Mouse (Mus musculus): ENCODE measurements around the gene Cacna2d3. TPM values are rescaled to one million over a fixed set of nuclear protein-coding genes. Genes with fewer than 3 reads are reported as not detected.

Cacna2d3 gene
- polyA plus RNA-seq, 1 experiment from 2014 or later, result 0.88 TPM

DNA sequence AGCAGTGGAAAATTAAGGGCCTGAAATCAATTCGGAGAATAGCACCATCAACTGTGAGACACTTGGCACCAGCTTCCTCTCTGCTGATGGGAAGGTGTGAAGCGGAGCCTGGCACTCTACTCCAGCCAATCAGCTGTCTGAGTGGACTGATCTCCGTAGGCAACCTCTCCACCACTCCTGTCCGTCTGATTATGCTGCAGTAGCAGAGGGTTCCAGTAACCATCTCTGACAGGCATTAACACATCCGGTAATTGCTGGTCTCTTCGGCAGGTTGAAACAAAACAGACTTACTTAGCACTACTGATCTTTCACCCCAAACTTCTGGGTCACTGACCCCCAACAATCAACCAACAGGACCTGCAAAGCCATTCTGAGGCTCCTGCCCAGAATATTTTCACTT lies 112.9 kb downstream of the Cacna2d3 start:
- no peaks in the 10 kb centered on the region for H3K36me3 ChIP-seq (replicated peaks)
- H3K27me3 ChIP-seq (ENCODE audit: poor library complexity, severe bottlenecking), result no peaks in the 10 kb centered on the region
- H3K27ac ChIP-seq, result no peak overlapping the region
- WGBS, result 56% methylated on average over 6 of the region's 6 CpGs
- H3K4me3 ChIP-seq, result no peak overlapping the region
- no peak for DNase-seq (ENCODE audit: extremely low spot score, low spot score)
- H3K9me3 ChIP-seq, result no peaks in the 10 kb centered on the region
- H3K4me1 ChIP-seq, result peaks cover 10% of the 10 kb centered on the region; the same call in 1 of the 2 replicates

GRCm38 (mm10) chr14:29599428-29599827 lies 122.2 kb downstream of the Cacna2d3 start:
- Histone ChIP-seq H3K27ac (no peak overlapping the region), H3K27me3 (ENCODE audit: poor library complexity, severe bottlenecking) (no peaks in the 10 kb centered on the region), H3K4me1 (peaks cover 5% of the 10 kb centered on the region; the same call in 1 of the 2 replicates), H3K9me3 (peaks cover 11% of the 10 kb centered on the region; the same call in 1 of the 2 replicates), H3K36me3 (replicated peaks) (no peaks in the 10 kb centered on the region), H3K4me3 (no peak overlapping the region)
- no peak for DNase-seq (ENCODE audit: extremely low spot score, low spot score)
- 69% methylated on average over 8 of the region's 8 CpGs for WGBS

GRCm38 (mm10) chr14:29592896-29593295 lies 128.8 kb downstream of the Cacna2d3 start:
- H3K27ac ChIP-seq, result no peak overlapping the region
- no peaks in the 10 kb centered on the region for H3K4me1 ChIP-seq
- DNase-seq (ENCODE audit: extremely low spot score, low spot score), result no peak
- no peaks in the 10 kb centered on the region for H3K27me3 ChIP-seq (ENCODE audit: poor library complexity, severe bottlenecking)
- no peak overlapping the region for H3K4me3 ChIP-seq
- peaks cover 5% of the 10 kb centered on the region; the same call in 1 of the 2 replicates for H3K9me3 ChIP-seq
- no peaks in the 10 kb centered on the region for H3K36me3 ChIP-seq (replicated peaks)
- WGBS, result 95% methylated on average over 4 of the region's 4 CpGs

DNA sequence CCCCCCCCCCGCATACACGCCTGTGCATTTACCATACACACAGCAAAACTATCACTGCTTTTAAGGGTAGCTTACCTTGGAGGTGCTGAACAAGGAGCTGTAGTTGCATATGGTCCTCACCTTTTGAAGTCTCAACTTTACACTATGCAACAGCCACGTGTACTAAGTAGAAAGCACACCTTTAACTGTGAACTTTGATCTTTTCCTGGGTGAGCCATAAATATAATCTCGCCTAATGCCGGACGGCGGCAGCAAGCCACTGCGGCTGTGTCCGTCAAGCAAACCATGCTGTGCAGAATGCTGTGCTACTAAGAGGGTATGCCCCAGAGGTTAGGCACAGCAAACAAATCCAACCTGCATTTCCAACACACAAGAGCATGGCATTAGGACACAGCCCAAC lies 132.0 kb downstream of the Cacna2d3 start:
- no peak overlapping the region for H3K27ac ChIP-seq
- no peaks in the 10 kb centered on the region for H3K9me3 ChIP-seq
- H3K27me3 ChIP-seq (ENCODE audit: poor library complexity, severe bottlenecking), result no peaks in the 10 kb centered on the region
- DNase-seq (ENCODE audit: extremely low spot score, low spot score), result no peak
- no peak overlapping the region for H3K4me3 ChIP-seq
- H3K36me3 ChIP-seq (replicated peaks), result no peaks in the 10 kb centered on the region
- WGBS, result 90% methylated on average over 9 of the region's 9 CpGs
- H3K4me1 ChIP-seq, result no peaks in the 10 kb centered on the region

DNA sequence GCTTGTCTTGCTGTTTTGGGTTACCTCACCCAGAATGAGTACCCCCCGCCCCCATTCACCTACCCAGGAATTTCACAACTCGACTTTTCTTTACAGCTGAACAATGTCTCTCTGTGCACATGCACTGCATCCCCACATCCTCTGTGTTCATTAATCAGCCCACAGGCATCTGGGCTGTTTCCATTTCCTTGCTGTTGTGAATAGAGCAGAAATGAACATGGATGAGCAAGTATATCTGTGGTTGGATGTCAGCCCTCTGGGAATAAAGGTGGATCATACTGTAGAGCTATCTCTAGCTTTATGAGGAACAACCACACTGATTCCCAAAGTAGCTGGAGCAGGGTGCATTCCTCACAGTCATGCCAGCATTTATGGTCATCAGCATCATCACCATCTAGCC lies 139.7 kb downstream of the Cacna2d3 start:
- H3K4me1 ChIP-seq, result no peaks in the 10 kb centered on the region
- no peaks in the 10 kb centered on the region for H3K36me3 ChIP-seq (replicated peaks)
- 77% methylated on average over 2 of the region's 2 CpGs for WGBS
- no peaks in the 10 kb centered on the region for H3K9me3 ChIP-seq
- H3K27me3 ChIP-seq (ENCODE audit: poor library complexity, severe bottlenecking), result no peaks in the 10 kb centered on the region
- no peak overlapping the region for H3K27ac ChIP-seq
- DNase-seq (ENCODE audit: extremely low spot score, low spot score), result no peak
- no peak overlapping the region for H3K4me3 ChIP-seq

DNA sequence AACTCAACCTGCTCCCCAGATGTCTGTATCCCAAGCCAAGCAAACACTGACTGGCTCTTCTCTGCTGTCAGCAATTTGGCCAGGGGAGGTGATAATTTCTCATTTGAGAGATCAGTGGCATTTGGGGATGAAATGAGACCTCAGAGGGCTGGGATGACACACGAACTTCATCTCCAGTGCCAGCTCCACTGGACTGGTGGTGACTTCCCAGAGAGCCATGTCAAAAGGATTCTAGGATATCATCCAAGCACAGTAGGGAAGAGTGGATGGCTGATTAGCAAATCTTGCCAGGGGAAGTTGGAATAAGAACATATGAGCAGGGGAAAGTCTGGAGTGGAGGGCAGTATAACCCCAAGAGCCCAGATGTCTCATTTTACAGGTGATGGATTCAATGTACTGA lies 143.9 kb downstream of the Cacna2d3 start:
- Histone ChIP-seq H3K4me1 (no peaks in the 10 kb centered on the region), H3K9me3 (no peaks in the 10 kb centered on the region), H3K4me3 (no peak overlapping the region), H3K36me3 (replicated peaks) (no peaks in the 10 kb centered on the region), H3K27ac (no peak overlapping the region), H3K27me3 (ENCODE audit: poor library complexity, severe bottlenecking) (no peaks in the 10 kb centered on the region)
- WGBS, result 95% methylated on average over 1 of the region's 1 CpGs
- DNase-seq (ENCODE audit: extremely low spot score, low spot score), result no peak

- H3K27me3 ChIP-seq (ENCODE audit: poor library complexity, severe bottlenecking), result no peaks in the 10 kb centered on the region
- no peak overlapping the region for H3K27ac ChIP-seq
- no peaks in the 10 kb centered on the region for H3K4me1 ChIP-seq
- H3K4me3 ChIP-seq, result no peak overlapping the region
- H3K36me3 ChIP-seq (replicated peaks), result no peaks in the 10 kb centered on the region
- no peak for DNase-seq (ENCODE audit: extremely low spot score, low spot score)
- H3K9me3 ChIP-seq, result no peaks in the 10 kb centered on the region
- 65% methylated on average over 5 of the region's 5 CpGs for WGBS
Observed at GRCm38 (mm10) chr14:29575551-29575950, 146.1 kb downstream of the Cacna2d3 start.

DNA sequence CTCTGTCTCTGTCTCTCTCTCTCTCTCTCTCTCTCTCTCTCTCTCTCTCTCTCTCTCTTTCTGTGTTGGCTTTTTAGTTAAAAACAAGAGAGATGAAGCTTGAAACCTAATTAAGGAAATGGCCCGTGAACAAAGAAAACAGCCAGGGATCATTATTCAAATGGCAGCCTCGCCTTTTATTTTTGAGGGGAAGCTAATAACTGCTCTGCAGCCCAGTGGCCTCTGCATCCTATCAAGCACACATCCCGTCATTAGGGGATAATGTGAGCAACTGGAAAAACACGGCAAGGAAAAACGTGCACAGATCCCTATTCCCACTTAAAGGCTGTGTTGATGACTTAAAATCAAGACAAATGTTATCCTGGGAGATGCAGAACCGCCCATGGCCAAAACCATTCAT lies 159.0 kb downstream of the Cacna2d3 start:
- Histone ChIP-seq H3K36me3 (replicated peaks) (no peaks in the 10 kb centered on the region), H3K4me1 (peaks cover 43% of the 10 kb centered on the region), H3K9me3 (no peaks in the 10 kb centered on the region), H3K4me3 (no peak overlapping the region), H3K27ac (no peak overlapping the region), H3K27me3 (ENCODE audit: poor library complexity, severe bottlenecking) (no peaks in the 10 kb centered on the region; the same call in 1 of the 2 replicates)
- 49% methylated on average over 6 of the region's 6 CpGs for WGBS
- no peak for DNase-seq (ENCODE audit: extremely low spot score, low spot score)

DNA sequence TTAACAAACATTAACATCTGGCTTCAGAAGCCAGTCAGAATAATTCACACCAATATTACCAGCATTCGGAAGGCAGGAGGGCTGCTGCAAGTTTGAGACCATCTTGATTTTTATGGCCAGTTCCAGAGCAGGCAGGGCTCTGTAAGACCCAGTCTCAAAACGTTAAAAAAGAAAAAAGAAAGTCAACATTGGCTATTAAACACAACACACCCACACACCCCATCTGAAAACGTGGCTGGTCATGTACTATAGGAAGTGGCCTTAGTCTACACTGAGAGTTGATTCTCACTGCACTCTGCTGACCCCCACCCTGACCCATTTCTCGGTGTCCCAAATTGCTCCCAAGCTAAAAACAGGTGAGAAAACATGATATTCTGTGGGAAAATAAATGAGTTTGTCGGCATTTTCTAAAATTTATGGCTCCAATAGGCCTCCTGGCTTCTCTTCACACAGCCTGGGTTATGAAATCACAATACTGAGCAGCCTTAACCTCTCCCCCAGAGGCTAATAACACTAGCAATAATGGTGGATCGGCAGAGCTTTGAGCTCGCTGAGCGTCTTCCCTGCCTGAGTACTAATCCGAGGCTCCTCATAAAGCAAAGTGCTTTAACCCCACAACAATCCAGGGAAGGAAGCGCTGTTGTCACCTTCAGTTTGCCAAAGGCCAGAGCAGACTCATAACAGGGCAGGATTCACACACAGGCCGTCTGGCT lies 160.4 kb downstream of the Cacna2d3 start:
- Histone ChIP-seq H3K4me3 (no peak overlapping the region), H3K27me3 (ENCODE audit: poor library complexity, severe bottlenecking) (no peaks in the 10 kb centered on the region; the same call in 1 of the 2 replicates), H3K4me1 (peaks cover 29% of the 10 kb centered on the region), H3K9me3 (no peaks in the 10 kb centered on the region), H3K27ac (no peak overlapping the region), H3K36me3 (replicated peaks) (no peaks in the 10 kb centered on the region)
- no peak for DNase-seq (ENCODE audit: extremely low spot score, low spot score)
- WGBS, result 78% methylated on average over 11 of the region's 11 CpGs

GRCm38 (mm10) chr14:29558440-29558839 lies 163.2 kb downstream of the Cacna2d3 start:
- Histone ChIP-seq H3K4me1 (peaks cover 16% of the 10 kb centered on the region), H3K4me3 (no peak overlapping the region), H3K36me3 (replicated peaks) (no peaks in the 10 kb centered on the region), H3K27me3 (ENCODE audit: poor library complexity, severe bottlenecking) (no peaks in the 10 kb centered on the region; the same call in 1 of the 2 replicates), H3K9me3 (no peaks in the 10 kb centered on the region), H3K27ac (no peak overlapping the region)
- 91% methylated on average over 8 of the region's 8 CpGs for whole genome bisulfite sequencing
- DNase-seq (ENCODE audit: extremely low spot score, low spot score), result no peak

DNA sequence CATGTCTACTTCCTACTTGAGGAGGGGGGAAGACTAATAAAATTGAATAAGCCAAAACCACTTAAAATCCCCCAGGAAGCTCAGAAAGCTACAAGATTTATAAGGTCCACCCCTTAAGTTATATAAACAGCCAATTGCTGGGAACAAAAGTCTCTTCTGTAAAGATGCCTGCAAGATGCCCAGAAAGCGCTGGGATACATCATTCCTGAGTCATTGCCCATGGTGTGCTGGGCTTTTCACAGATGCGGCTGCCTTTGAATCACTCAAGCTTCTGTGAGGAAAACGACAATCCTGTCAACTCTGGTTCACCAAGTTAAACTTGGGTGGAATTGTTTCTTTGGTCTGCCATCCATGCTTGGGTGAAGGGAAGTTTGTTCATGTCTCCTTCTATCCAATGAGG lies 165.5 kb downstream of the Cacna2d3 start:
- WGBS, result 86% methylated on average over 3 of the region's 3 CpGs
- no peaks in the 10 kb centered on the region for H3K4me1 ChIP-seq
- DNase-seq (ENCODE audit: extremely low spot score, low spot score), result no peak
- H3K36me3 ChIP-seq (replicated peaks), result no peaks in the 10 kb centered on the region
- H3K27me3 ChIP-seq (ENCODE audit: poor library complexity, severe bottlenecking), result no peaks in the 10 kb centered on the region
- no peak overlapping the region for H3K4me3 ChIP-seq
- no peak overlapping the region for H3K27ac ChIP-seq
- H3K9me3 ChIP-seq, result no peaks in the 10 kb centered on the region

DNA sequence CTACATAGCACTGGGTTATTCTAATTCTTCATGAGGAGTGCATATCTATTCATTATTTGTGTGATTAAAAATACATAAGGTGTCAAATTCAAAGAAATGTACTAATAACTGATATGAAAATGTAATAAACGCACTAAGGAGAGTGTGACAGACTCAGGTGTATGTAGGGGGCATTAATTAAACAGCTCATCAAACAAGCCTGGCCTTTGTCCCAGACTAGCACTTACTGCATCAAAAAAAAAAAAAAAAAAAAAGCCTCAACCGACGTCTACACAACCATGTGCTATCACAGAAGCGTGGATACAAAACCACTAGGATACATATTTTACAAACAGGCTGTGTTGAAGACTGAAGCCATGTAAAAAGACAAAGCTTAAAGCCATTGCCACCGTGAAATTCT lies 169.2 kb downstream of the Cacna2d3 start:
- WGBS, result 88% methylated on average over 5 of the region's 5 CpGs
- Histone ChIP-seq H3K4me1 (peaks cover 10% of the 10 kb centered on the region), H3K27me3 (ENCODE audit: poor library complexity, severe bottlenecking) (no peaks in the 10 kb centered on the region), H3K9me3 (no peaks in the 10 kb centered on the region), H3K27ac (no peak overlapping the region), H3K4me3 (no peak overlapping the region), H3K36me3 (replicated peaks) (no peaks in the 10 kb centered on the region)
- DNase-seq (ENCODE audit: extremely low spot score, low spot score), result no peak

- no peak overlapping the region for H3K27ac ChIP-seq
- H3K36me3 ChIP-seq (replicated peaks), result no peaks in the 10 kb centered on the region
- no peaks in the 10 kb centered on the region for H3K9me3 ChIP-seq
- H3K4me1 ChIP-seq, result peaks cover 10% of the 10 kb centered on the region
- no peak overlapping the region for H3K4me3 ChIP-seq
- H3K27me3 ChIP-seq (ENCODE audit: poor library complexity, severe bottlenecking), result no peaks in the 10 kb centered on the region
- DNase-seq (ENCODE audit: extremely low spot score, low spot score), result no peak
- WGBS, result 55% methylated on average over 5 of the region's 5 CpGs
Observed at GRCm38 (mm10) chr14:29548646-29549045, 173.0 kb downstream of the Cacna2d3 start.

Data from forebrain, embryonic 10.5 days (tissue).